Mouse (Mus musculus) hindbrain, embryonic 14.5 days (tissue): ENCODE measurements at regions not wholly inside any gene's neighbourhood (a gene's known extent, or its start where the extent isn't known, plus 50 kb on each side); places are given as distances from the start of the nearest gene placed in this dataset.

Experiments used
- ATAC-seq: fragments of 200-750 bp; cut with Nextera tagmentation; 2 replicates; pipeline ENCODE4 v1.8.0; 2017; ENCODE audit warnings: moderate number of reproducible peaks, mild to moderate bottlenecking, moderate TSS enrichment, moderate library complexity; ENCODE audit not compliant: low FRiP score
- DNase-seq: peaks from one replicate; pipeline ENCODE4 v3.0.0-alpha.2; 2015; ENCODE audit warnings: low spot score
- H3K27ac ChIP-seq: fragments of 300-500 bp; sonication (generic); 2 replicates; pipeline ENCODE4 v1.5.1; 2014; ENCODE audit warnings: mild to moderate bottlenecking, moderate library complexity
- H3K27me3 ChIP-seq: fragments of 300-500 bp; sonication (generic); 2 replicates; pipeline ENCODE4 v1.6.1; 2014; ENCODE audit warnings: mild to moderate bottlenecking, low read length, mixed read lengths; ENCODE audit not compliant: control insufficient read depth, insufficient read depth
- H3K36me3 ChIP-seq: fragments of 300-500 bp; sonication (generic); replicated peaks from 2 replicates; pipeline ENCODE4 v1.6.1; 2014; ENCODE audit not compliant: control insufficient read depth, insufficient read depth
- H3K4me1 ChIP-seq: fragments of 300-500 bp; sonication (generic); replicated peaks from 2 replicates; pipeline ENCODE4 v1.6.1; 2014; ENCODE audit warnings: antibody characterized with exemption, low read length, mixed read lengths; ENCODE audit not compliant: control insufficient read depth, insufficient read depth
- H3K4me2 ChIP-seq: fragments of 300-500 bp; sonication (generic); replicated peaks from 2 replicates; pipeline ENCODE4 v1.6.1; 2014; ENCODE audit warnings: mild to moderate bottlenecking, moderate library complexity
- H3K4me3 ChIP-seq: fragments of 300-500 bp; sonication (generic); replicated peaks from 2 replicates; pipeline ENCODE4 v1.5.1; 2014; ENCODE audit warnings: mild to moderate bottlenecking, low read length
- H3K9ac ChIP-seq: fragments of 300-500 bp; sonication (generic); 2 replicates; pipeline ENCODE4 v1.6.1; 2014
- H3K9me3 ChIP-seq: fragments of 300-500 bp; sonication (generic); 2 replicates; pipeline ENCODE4 v1.6.1; 2016; ENCODE audit warnings: low read length; ENCODE audit not compliant: control insufficient read depth
- WGBS: fragments of 180-500 bp; shearing (Covaris S2); extraction: QIAGEN DNeasy Blood & Tissue Kit; methylation state at CpG from one replicate; pipeline ENCODE4 v1.1.7; 2014; 5-methylcytosine and 5-hydroxymethylcytosine counted together

- H3K9me3 ChIP-seq, result no peaks in the 10 kb centered on the region
- ATAC-seq, result no peak
- no peak overlapping the region for H3K4me3 ChIP-seq
- H3K9ac ChIP-seq, result no peak overlapping the region
- WGBS, result 93% methylated on average over 1 of the region's 1 CpGs
- DNase-seq, result no peak
- no peak overlapping the region for H3K4me2 ChIP-seq
- no peaks in the 10 kb centered on the region for H3K27me3 ChIP-seq
- H3K27ac ChIP-seq, result no peak overlapping the region
- H3K36me3 ChIP-seq, result no peaks in the 10 kb centered on the region
- no peaks in the 10 kb centered on the region for H3K4me1 ChIP-seq
Measured at GRCm38 (mm10) chr8:42026934-42027333, 610.1 kb upstream of the Frg1 start.

- Histone ChIP-seq H3K36me3 (no peaks in the 10 kb centered on the region), H3K4me2 (no peak overlapping the region), H3K27me3 (no peaks in the 10 kb centered on the region), H3K4me3 (no peak overlapping the region), H3K27ac (no peak overlapping the region), H3K4me1 (no peaks in the 10 kb centered on the region), H3K9me3 (no peaks in the 10 kb centered on the region), H3K9ac (no peak overlapping the region)
- DNase-seq (no peak), ATAC-seq (no peak)
- WGBS, result 82% methylated on average over 3 of the region's 3 CpGs
Measured at GRCm38 (mm10) chr8:42017786-42018185, 600.9 kb upstream of the Frg1 start.

GRCm38 (mm10) chr8:42003170-42003569, 586.3 kb upstream of the Frg1 start:
- Histone ChIP-seq H3K4me3 (no peak overlapping the region), H3K36me3 (no peaks in the 10 kb centered on the region), H3K9ac (no peak overlapping the region), H3K27ac (no peak overlapping the region), H3K27me3 (no peaks in the 10 kb centered on the region), H3K4me2 (no peak overlapping the region), H3K9me3 (no peaks in the 10 kb centered on the region), H3K4me1 (no peaks in the 10 kb centered on the region)
- DNase-seq (no peak), ATAC-seq (no peak)

- no peak overlapping the region for H3K4me3 ChIP-seq
- no peak overlapping the region for H3K4me2 ChIP-seq
- no peaks in the 10 kb centered on the region for H3K4me1 ChIP-seq
- H3K9me3 ChIP-seq, result no peaks in the 10 kb centered on the region
- DNase-seq, result no peak
- H3K27me3 ChIP-seq, result no peaks in the 10 kb centered on the region
- no peak overlapping the region for H3K9ac ChIP-seq
- no peaks in the 10 kb centered on the region for H3K36me3 ChIP-seq
- no peak overlapping the region for H3K27ac ChIP-seq
- WGBS, result 77% methylated on average over 8 of the region's 8 CpGs
- no peak for ATAC-seq
Measured at GRCm38 (mm10) chr8:41989040-41989501, 572.2 kb upstream of the Frg1 start.

GRCm38 (mm10) chr8:41988216-41988615, 571.3 kb upstream of the Frg1 start:
- Histone ChIP-seq H3K4me1 (no peaks in the 10 kb centered on the region), H3K36me3 (no peaks in the 10 kb centered on the region), H3K27ac (no peak overlapping the region), H3K9ac (no peak overlapping the region), H3K4me2 (no peak overlapping the region), H3K9me3 (no peaks in the 10 kb centered on the region), H3K27me3 (no peaks in the 10 kb centered on the region), H3K4me3 (no peak overlapping the region)
- ATAC-seq (no peak), DNase-seq (no peak)
- 72% methylated on average over 5 of the region's 5 CpGs for WGBS

- no peak overlapping the region for H3K9ac ChIP-seq
- DNase-seq, result no peak
- H3K4me1 ChIP-seq, result no peaks in the 10 kb centered on the region
- no peak for ATAC-seq
- no peaks in the 10 kb centered on the region for H3K27me3 ChIP-seq
- no peak overlapping the region for H3K4me2 ChIP-seq
- H3K4me3 ChIP-seq, result no peak overlapping the region
- no peak overlapping the region for H3K27ac ChIP-seq
- H3K9me3 ChIP-seq, result no peaks in the 10 kb centered on the region
- no peaks in the 10 kb centered on the region for H3K36me3 ChIP-seq
Measured at GRCm38 (mm10) chr8:41987417-41987816, 570.5 kb upstream of the Frg1 start.

GRCm38 (mm10) chr8:41972416-41972815, 555.5 kb upstream of the Frg1 start:
- no peaks in the 10 kb centered on the region for H3K27me3 ChIP-seq
- no peaks in the 10 kb centered on the region for H3K36me3 ChIP-seq
- H3K4me1 ChIP-seq, result no peaks in the 10 kb centered on the region
- ATAC-seq (no peak), DNase-seq (no peak)
- H3K9ac ChIP-seq, result no peak overlapping the region
- H3K9me3 ChIP-seq, result no peaks in the 10 kb centered on the region
- H3K27ac ChIP-seq, result no peak overlapping the region
- WGBS, result 94% methylated on average over 2 of the region's 2 CpGs
- no peak overlapping the region for H3K4me2 ChIP-seq
- no peak overlapping the region for H3K4me3 ChIP-seq

- DNase-seq (no peak), ATAC-seq (no peak)
- Histone ChIP-seq H3K9me3 (no peaks in the 10 kb centered on the region), H3K27ac (no peak overlapping the region), H3K9ac (no peak overlapping the region), H3K4me3 (no peak overlapping the region), H3K27me3 (no peaks in the 10 kb centered on the region), H3K4me1 (no peaks in the 10 kb centered on the region), H3K4me2 (no peak overlapping the region), H3K36me3 (no peaks in the 10 kb centered on the region)
- 96% methylated on average over 3 of the region's 3 CpGs for WGBS
Measured at GRCm38 (mm10) chr8:41970536-41970935, 553.7 kb upstream of the Frg1 start.

- H3K4me2 ChIP-seq, result no peak overlapping the region
- WGBS, result 83% methylated on average over 3 of the region's 3 CpGs
- H3K27me3 ChIP-seq, result no peaks in the 10 kb centered on the region
- H3K9ac ChIP-seq, result no peak overlapping the region
- no peaks in the 10 kb centered on the region for H3K36me3 ChIP-seq
- H3K27ac ChIP-seq, result no peak overlapping the region
- DNase-seq, result no peak
- no peaks in the 10 kb centered on the region for H3K9me3 ChIP-seq
- no peaks in the 10 kb centered on the region for H3K4me1 ChIP-seq
- H3K4me3 ChIP-seq, result no peak overlapping the region
- no peak for ATAC-seq
Measured at GRCm38 (mm10) chr8:41969408-41969807, 552.5 kb upstream of the Frg1 start.

- no peaks in the 10 kb centered on the region for H3K9me3 ChIP-seq
- no peak overlapping the region for H3K27ac ChIP-seq
- no peaks in the 10 kb centered on the region for H3K4me1 ChIP-seq
- no peaks in the 10 kb centered on the region for H3K27me3 ChIP-seq
- no peak overlapping the region for H3K4me2 ChIP-seq
- no peak for ATAC-seq
- H3K4me3 ChIP-seq, result no peak overlapping the region
- H3K9ac ChIP-seq, result no peak overlapping the region
- DNase-seq, result no peak
- H3K36me3 ChIP-seq, result no peaks in the 10 kb centered on the region
Measured at GRCm38 (mm10) chr8:41964088-41964487, 547.2 kb upstream of the Frg1 start.
